Mouse (Mus musculus): ENCODE results near the gene Gnai3.

DNA sequence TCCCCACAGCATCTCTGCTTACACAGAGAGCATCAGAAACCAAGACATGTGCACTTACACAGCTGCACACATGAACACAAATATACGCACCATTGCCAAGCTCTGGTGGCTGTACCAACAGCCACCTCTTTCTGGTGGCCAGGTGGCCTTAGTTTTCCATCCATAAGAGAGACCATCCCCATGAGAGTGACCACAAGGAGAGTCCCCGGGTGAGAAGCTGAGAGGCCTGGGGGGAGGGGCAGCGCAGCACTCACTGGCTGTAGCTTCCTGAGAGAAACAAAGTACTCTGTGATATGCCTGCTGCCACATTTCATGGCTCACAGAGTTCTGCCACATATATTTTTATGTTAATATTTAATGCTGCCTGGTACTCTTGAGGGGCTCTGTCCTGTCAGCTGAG is 23.3 kb upstream of the Gnai3 start:
- no peak for TF ChIP-seq POLR2A (IDR thresholded peaks at IDR 0.05; ENCODE audit: extremely low read depth, insufficient read depth, low read length)
- TF ChIP-seq CTCF (IDR thresholded peaks at IDR 0.05; ENCODE audit: low read depth, low read length), result no peak
